Mouse (Mus musculus): ENCODE measurements at regions not wholly inside any gene's neighbourhood (a gene's known extent, or its start where the extent isn't known, plus 50 kb on each side); places are given as distances from the start of the nearest gene placed in this dataset.

GRCm38 (mm10) chr8:89758695-89759094 is 589.4 kb downstream of the Tox3 start:
- no peak for TF ChIP-seq GATA4 (IDR thresholded peaks at IDR 0.05; ENCODE audit: insufficient replicate concordance, low read length)

GRCm38 (mm10) chr8:89755951-89756350 is 592.2 kb downstream of the Tox3 start:
- no peak for TF ChIP-seq GATA4 (IDR thresholded peaks at IDR 0.05; ENCODE audit: insufficient replicate concordance, low read length)

GRCm38 (mm10) chr8:89751201-89751600 is 596.9 kb downstream of the Tox3 start:
- TF ChIP-seq GATA4 (IDR thresholded peaks at IDR 0.05; ENCODE audit: insufficient replicate concordance, low read length): no peak

- TF ChIP-seq GATA4 (IDR thresholded peaks at IDR 0.05; ENCODE audit: insufficient replicate concordance, low read length): no peak
Measured at GRCm38 (mm10) chr8:89747726-89748125, 600.4 kb downstream of the Tox3 start.

GRCm38 (mm10) chr8:89744267-89745028 is 603.7 kb downstream of the Tox3 start:
- no peak for TF ChIP-seq GATA4 (IDR thresholded peaks at IDR 0.05; ENCODE audit: insufficient replicate concordance, low read length)

GRCm38 (mm10) chr8:89738657-89739056 is 609.5 kb downstream of the Tox3 start:
- TF ChIP-seq GATA4 (IDR thresholded peaks at IDR 0.05; ENCODE audit: insufficient replicate concordance, low read length): no peak

- no peak for TF ChIP-seq GATA4 (IDR thresholded peaks at IDR 0.05; ENCODE audit: insufficient replicate concordance, low read length)
Measured at GRCm38 (mm10) chr8:89737636-89738035, 610.5 kb downstream of the Tox3 start.

- no peak for TF ChIP-seq GATA4 (IDR thresholded peaks at IDR 0.05; ENCODE audit: insufficient replicate concordance, low read length)
Measured at GRCm38 (mm10) chr8:89727252-89727651, 620.9 kb downstream of the Tox3 start.

- TF ChIP-seq GATA4 (IDR thresholded peaks at IDR 0.05; ENCODE audit: insufficient replicate concordance, low read length): no peak
Measured at GRCm38 (mm10) chr8:89721684-89722305, 626.3 kb downstream of the Tox3 start.

GRCm38 (mm10) chr8:89713880-89714279 is 634.3 kb downstream of the Tox3 start:
- TF ChIP-seq GATA4 (IDR thresholded peaks at IDR 0.05; ENCODE audit: insufficient replicate concordance, low read length): no peak

GRCm38 (mm10) chr8:89707341-89707928 is 640.7 kb downstream of the Tox3 start:
- TF ChIP-seq GATA4 (IDR thresholded peaks at IDR 0.05; ENCODE audit: insufficient replicate concordance, low read length): no peak

- no peak for TF ChIP-seq GATA4 (IDR thresholded peaks at IDR 0.05; ENCODE audit: insufficient replicate concordance, low read length)
Measured at GRCm38 (mm10) chr8:89685696-89686095, 641.7 kb upstream of the Sall1 start.

- TF ChIP-seq GATA4 (IDR thresholded peaks at IDR 0.05; ENCODE audit: insufficient replicate concordance, low read length): no peak
Measured at GRCm38 (mm10) chr8:89680937-89681336, 637.0 kb upstream of the Sall1 start.

GRCm38 (mm10) chr8:89680341-89680740 is 636.4 kb upstream of the Sall1 start:
- no peak for TF ChIP-seq GATA4 (IDR thresholded peaks at IDR 0.05; ENCODE audit: insufficient replicate concordance, low read length)

GRCm38 (mm10) chr8:89679551-89679950 is 635.6 kb upstream of the Sall1 start:
- no peak for TF ChIP-seq GATA4 (IDR thresholded peaks at IDR 0.05; ENCODE audit: insufficient replicate concordance, low read length)

- TF ChIP-seq GATA4 (IDR thresholded peaks at IDR 0.05; ENCODE audit: insufficient replicate concordance, low read length): no peak
Measured at GRCm38 (mm10) chr8:89677266-89677665, 633.3 kb upstream of the Sall1 start.

All from liver, adult (tissue).